Mouse (Mus musculus) liver, postnatal 0 days (tissue): ENCODE results near the gene Elovl5.

Experiments
- CTCF ChIP-seq: sonication (generic); IDR thresholded peaks from 2 replicates; pipeline ENCODE4 v1.5.1; 2016; ENCODE audit warnings: antibody characterized with exemption, low read depth
- EP300 ChIP-seq: IDR thresholded peaks from 2 replicates; pipeline ENCODE4 v1.6.1; 2016; ENCODE audit warnings: antibody characterized with exemption, low read depth, mild to moderate bottlenecking

- TF ChIP-seq CTCF: no peak
- no peak for TF ChIP-seq EP300
Observed at GRCm38 (mm10) chr9:77921366-77922260, 4.4 kb downstream of the Elovl5 start.
